Mouse (Mus musculus) CH12.LX (cell line): ENCODE data around the gene Krtap4-1. TPM values are rescaled to one million over a fixed set of nuclear protein-coding genes. Genes with fewer than 3 reads are reported as not detected.

ENCODE experiments used
- DNase-seq: peaks from one replicate; pipeline ENCODE4 v3.0.0-alpha.2; 2013; ENCODE audit errors: extremely low read depth
- H3K27ac ChIP-seq: 2 replicates; pipeline ENCODE4 v1.5.1; 2012; ENCODE audit warnings: low read depth, mild to moderate bottlenecking, control low read depth, moderate library complexity; ENCODE audit not compliant: insufficient read depth
- H3K27me3 ChIP-seq: replicated peaks from 2 replicates; pipeline ENCODE3; 2012; ENCODE audit warnings: inconsistent platforms
- H3K36me3 ChIP-seq, 2 experiments: replicated peaks in 1 of 2; 2 replicates each; pipeline versions ENCODE3 to v1.6.1; 2012; ENCODE audit warnings: inconsistent platforms in 1 of 2, low read length in 1 of 2, mild to moderate bottlenecking in 1 of 2, mixed read lengths in 1 of 2, moderate library complexity in 1 of 2; ENCODE audit not compliant: control insufficient read depth in 1 of 2, insufficient read depth in 1 of 2
- H3K4me1 ChIP-seq, 2 experiments: 2 replicates each; pipeline ENCODE4 v1.6.1; 2012; ENCODE audit warnings: inconsistent platforms in 1 of 2, moderate library complexity in 1 of 2; ENCODE audit not compliant: insufficient read depth in 2 of 2, control insufficient read depth in 1 of 2
- H3K4me2 ChIP-seq: 2 replicates; pipeline ENCODE4 v1.6.1; 2012; ENCODE audit warnings: low read depth, mild to moderate bottlenecking, control low read depth; ENCODE audit not compliant: poor library complexity, insufficient read depth, severe bottlenecking
- H3K4me3 ChIP-seq, 3 experiments: fragments of 150-350 bp in 1 of 3; sonication (generic) in 1 of 3; replicated peaks in 1 of 3; 2 replicates each; pipeline versions ENCODE3 to v1.5.1; 2011 to 2012; ENCODE audit warnings: low read depth in 2 of 3, low read length in 2 of 3, mild to moderate bottlenecking in 2 of 3, moderate library complexity in 2 of 3, control low read depth in 1 of 3, improper control_type of control experiment in 1 of 3, inconsistent platforms in 1 of 3, mixed read lengths in 1 of 3; ENCODE audit not compliant: poor library complexity in 1 of 3
- H3K79me2 ChIP-seq: replicated peaks from 2 replicates; pipeline ENCODE4 v1.6.1; 2012; ENCODE audit warnings: mild to moderate bottlenecking, moderate library complexity; ENCODE audit not compliant: control insufficient read depth, poor library complexity, insufficient read depth, severe bottlenecking; ENCODE audit errors: extremely low read depth
- H3K9ac ChIP-seq: 2 replicates; pipeline ENCODE4 v1.6.1; 2012; ENCODE audit warnings: low read depth, mild to moderate bottlenecking, control low read depth, moderate library complexity; ENCODE audit not compliant: insufficient read depth
- H3K9me3 ChIP-seq: replicated peaks from 2 replicates; pipeline ENCODE3; 2012; ENCODE audit warnings: low read length, inconsistent platforms, mixed read lengths
- BHLHE40 ChIP-seq: IDR thresholded peaks from 2 replicates; pipeline ENCODE4 v1.6.1; 2011; ENCODE audit warnings: mild to moderate bottlenecking, low read depth, low read length, improper control_type of control experiment
- CTCF ChIP-seq, 2 experiments: IDR thresholded peaks in 1 of 2; conservative IDR thresholded peaks in 1 of 2; 2 replicates each; pipeline ENCODE4 v1.5.1; 2011 to 2012; ENCODE audit warnings: low read depth in 2 of 2, low read length in 2 of 2, improper control_type of control experiment in 1 of 2, inconsistent platforms in 1 of 2, mild to moderate bottlenecking in 1 of 2, moderate library complexity in 1 of 2
- E2F4 ChIP-seq: IDR thresholded peaks from 2 replicates; pipeline ENCODE4 v1.6.1; 2011; ENCODE audit warnings: low read depth, low read length, improper control_type of control experiment; ENCODE audit not compliant: insufficient replicate concordance
- EP300 ChIP-seq: IDR thresholded peaks from 2 replicates; pipeline ENCODE4 v1.6.1; 2011; ENCODE audit warnings: low read length, improper control_type of control experiment
- ETS1 ChIP-seq: conservative IDR thresholded peaks from 2 replicates; pipeline ENCODE4 v1.6.1; 2012; ENCODE audit warnings: low read depth, mild to moderate bottlenecking, inconsistent platforms, low read length, improper control_type of control experiment, moderate library complexity
- GABPA ChIP-seq: IDR thresholded peaks from 2 replicates; pipeline ENCODE4 v1.6.1; 2012; ENCODE audit warnings: low read depth, low read length, improper control_type of control experiment, inconsistent platforms; ENCODE audit not compliant: insufficient replicate concordance
- IRF4 ChIP-seq: IDR thresholded peaks from 2 replicates; pipeline ENCODE4 v1.6.1; 2014; ENCODE audit warnings: low read depth, mild to moderate bottlenecking, inconsistent platforms, low read length, improper control_type of control experiment
- JUND ChIP-seq: conservative IDR thresholded peaks from 2 replicates; pipeline ENCODE4 v1.6.1; 2011; ENCODE audit warnings: low read depth, low read length, improper control_type of control experiment
- KAT2A ChIP-seq: IDR thresholded peaks from 2 replicates; pipeline ENCODE4 v1.6.1; 2012; ENCODE audit warnings: low read length, improper control_type of control experiment, inconsistent platforms; ENCODE audit not compliant: insufficient replicate concordance
- MAX ChIP-seq: IDR thresholded peaks from 2 replicates; pipeline ENCODE4 v1.6.1; 2011; ENCODE audit warnings: low read length, improper control_type of control experiment
- MAZ ChIP-seq: IDR thresholded peaks from 2 replicates; pipeline ENCODE4 v1.6.1; 2012; ENCODE audit warnings: low read depth, mild to moderate bottlenecking, inconsistent platforms, low read length, improper control_type of control experiment, moderate library complexity
- MEF2A ChIP-seq: IDR thresholded peaks from 2 replicates; pipeline ENCODE4 v1.6.1; 2014; ENCODE audit warnings: low read depth, mild to moderate bottlenecking, inconsistent platforms, low read length, improper control_type of control experiment, borderline replicate concordance
- MYC ChIP-seq: IDR thresholded peaks from 2 replicates; pipeline ENCODE4 v1.6.1; 2011; ENCODE audit warnings: low read depth, mild to moderate bottlenecking, improper control_type of control experiment, low read length
- NELFE ChIP-seq: IDR thresholded peaks from 2 replicates; pipeline ENCODE4 v1.6.1; 2011; ENCODE audit warnings: low read depth, low read length, improper control_type of control experiment
- NRF1 ChIP-seq: IDR thresholded peaks from 2 replicates; pipeline ENCODE4 v1.6.1; 2014; ENCODE audit warnings: low read depth, mild to moderate bottlenecking, inconsistent platforms, low read length, improper control_type of control experiment, moderate library complexity
- PAX5 ChIP-seq: IDR thresholded peaks from 2 replicates; pipeline ENCODE4 v1.6.1; 2012; ENCODE audit warnings: low read length, inconsistent platforms, mixed read lengths
- POLR2AphosphoS2 ChIP-seq: IDR thresholded peaks from 2 replicates; pipeline ENCODE4 v1.6.1; 2011; ENCODE audit warnings: low read depth, low read length, improper control_type of control experiment
- RAD21 ChIP-seq: IDR thresholded peaks from 2 replicates; pipeline ENCODE4 v1.6.1; 2011; ENCODE audit warnings: low read depth, mild to moderate bottlenecking, low read length, improper control_type of control experiment, moderate library complexity
- RCOR1 ChIP-seq: conservative IDR thresholded peaks from 2 replicates; pipeline ENCODE4 v1.6.1; 2012; ENCODE audit warnings: low read depth, mild to moderate bottlenecking, inconsistent platforms, low read length, improper control_type of control experiment
- SMC3 ChIP-seq: IDR thresholded peaks from 2 replicates; pipeline ENCODE4 v1.6.1; 2011; ENCODE audit warnings: low read depth, low read length, improper control_type of control experiment
- TBP ChIP-seq: conservative IDR thresholded peaks from 2 replicates; pipeline ENCODE4 v1.6.1; 2011; ENCODE audit warnings: low read depth, low read length, improper control_type of control experiment
- TCF12 ChIP-seq: IDR thresholded peaks from 2 replicates; pipeline ENCODE4 v1.6.1; 2014; ENCODE audit warnings: low read depth, mild to moderate bottlenecking, inconsistent platforms, low read length, improper control_type of control experiment
- UBTF ChIP-seq: IDR thresholded peaks from 2 replicates; pipeline ENCODE4 v1.6.1; 2012; ENCODE audit warnings: low read depth, mild to moderate bottlenecking, inconsistent platforms, low read length, improper control_type of control experiment, moderate library complexity
- ZNF384 ChIP-seq: IDR thresholded peaks from 2 replicates; pipeline ENCODE4 v1.6.1; 2012; ENCODE audit warnings: low read depth, low read length, improper control_type of control experiment, inconsistent platforms
- dilution Hi-C: fragments of 300-500 bp; cut with MboI; formaldehyde crosslinking; loops from 2 replicates; pipeline ENCODE4 v1.14.3; 2020; ENCODE audit warnings: low sequenced_read_pairs; ENCODE audit not compliant: extremely low pct_unique_long_range_greater_than_20kb, extremely low pct_ligation_motif_present
- in situ Hi-C: fragments of 300-500 bp; cut with MboI; formaldehyde crosslinking; loops from 3 replicates; pipeline ENCODE4 v1.14.3; 2019; ENCODE audit warnings: low sequenced_read_pairs, low pct_ligation_motif_present, low pct_unique_long_range_greater_than_20kb, mixed read lengths
- polyA plus RNA-seq: library from polyadenylated mRNA; unstranded; fragments of >175 nt; gene quantifications from 2 replicates; pipeline ENCODE4 v1.2.1, GENCODE M21; 2012; ENCODE audit warnings: low read depth; ENCODE audit not compliant: insufficient read length
- total RNA-seq, 2 experiments: library from RNA; depleted of rRNA; stranded (reverse); fragments of 300-350 nt in 1 of 2; fragments of >200 nt in 1 of 2; gene quantifications; 2 replicates each; pipeline ENCODE4 v1.2.3; 2012 to 2014

Gene Krtap4-1
- total and polyA plus RNA-seq, 3 experiments = not detected

DNA sequence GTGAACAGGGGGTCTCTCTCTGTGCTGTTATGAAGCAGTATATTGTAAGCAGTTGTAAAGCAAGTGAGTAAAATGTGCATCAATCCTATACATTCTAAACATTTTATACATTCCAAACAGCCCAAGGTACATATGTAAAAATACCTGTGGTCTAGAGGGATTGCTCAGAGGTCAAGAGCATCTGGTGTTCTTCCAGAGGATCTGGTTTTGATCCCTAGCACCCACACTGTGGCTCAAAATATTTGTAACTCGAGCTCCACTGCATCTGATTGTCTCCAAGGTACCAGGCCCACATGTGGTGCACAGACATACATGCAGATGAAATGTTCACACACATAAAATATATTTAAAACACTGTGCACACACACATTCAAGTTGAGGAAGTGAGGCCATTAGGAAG, 12.9 kb upstream of the Krtap4-1 start:
- no peaks in the 10 kb centered on the region for H3K79me2 ChIP-seq
- dilution Hi-C loops = no loop called here
- no peak overlapping the region for H3K4me3 ChIP-seq
- peaks cover 0 to 5% of the 10 kb centered on the region in 2 experiments; a peak in 1 of 4 replicates for H3K4me1 ChIP-seq
- no peak overlapping the region for H3K4me2 ChIP-seq
- TF ChIP-seq POLR2AphosphoS2 (no peak), CTCF (conservative IDR thresholded peaks at IDR 0.05 in 1 of 2, IDR thresholded peaks at IDR 0.05 in 1 of 2; ENCODE audit: low read depth in 2 of 2, low read length in 2 of 2) (no peak), BHLHE40 (no peak), SMC3 (no peak), UBTF (no peak), MEF2A (no peak), RCOR1 (no peak), NELFE (no peak), ETS1 (no peak), TBP (no peak), GABPA (no peak), PAX5 (no peak), MYC (no peak), IRF4 (no peak), ZNF384 (no peak), MAX (no peak), E2F4 (no peak), KAT2A (no peak)
- H3K36me3 ChIP-seq = no peaks in the 10 kb centered on the region
- DNase-seq = no peak
- no peaks in the 10 kb centered on the region for H3K9me3 ChIP-seq
- no peak overlapping the region for H3K9ac ChIP-seq
- H3K27ac ChIP-seq = no peak overlapping the region
- in situ Hi-C loops = no loop called here
- H3K27me3 ChIP-seq = peaks cover 72% of the 10 kb centered on the region

DNA sequence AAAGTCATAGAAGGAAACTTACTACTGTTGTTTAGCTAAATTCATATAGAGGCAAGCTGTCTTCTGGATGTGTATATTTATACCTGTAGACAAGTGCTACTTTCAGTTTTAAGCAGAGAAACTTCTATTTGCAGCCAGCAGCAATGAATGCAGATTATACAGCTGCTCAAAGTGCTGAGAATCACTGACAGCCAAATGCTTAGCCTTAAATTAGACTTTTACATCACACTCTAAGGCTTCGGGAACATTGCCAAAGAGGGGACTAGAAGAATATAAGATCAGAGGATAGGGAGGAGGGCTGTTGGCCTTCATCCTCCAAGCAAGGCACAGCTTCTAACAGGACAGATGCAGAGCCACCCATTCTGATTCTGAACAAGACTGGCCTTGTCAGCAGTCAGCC, 9.0 kb upstream of the Krtap4-1 start:
- Histone ChIP-seq H3K9me3 (no peaks in the 10 kb centered on the region), H3K4me1 (no peaks in the 10 kb centered on the region), H3K79me2 (no peaks in the 10 kb centered on the region), H3K4me3 (no peak overlapping the region), H3K27me3 (peaks cover 78% of the 10 kb centered on the region), H3K27ac (no peak overlapping the region), H3K9ac (no peak overlapping the region), H3K4me2 (no peak overlapping the region), H3K36me3 (no peaks in the 10 kb centered on the region)
- in situ Hi-C loops = no loop called here
- TF ChIP-seq NRF1 = no peak
- TF ChIP-seq SMC3 = no peak
- TF ChIP-seq RAD21 = no peak
- no peak for TF ChIP-seq MYC
- no peak for TF ChIP-seq JUND
- TF ChIP-seq TCF12 = no peak
- TF ChIP-seq RCOR1 = no peak
- TF ChIP-seq ETS1 = no peak
- no peak for TF ChIP-seq MAZ
- no peak for TF ChIP-seq MEF2A
- no peak for TF ChIP-seq PAX5
- no peak for TF ChIP-seq EP300
- TF ChIP-seq NELFE = no peak
- DNase-seq = no peak
- dilution Hi-C loops = no loop called here
